Mouse (Mus musculus): ENCODE data around the gene Olfr1167. TPM values are rescaled to one million over a fixed set of nuclear protein-coding genes. Genes with fewer than 3 reads are reported as not detected.
"Not testable (repeated sequence)": the region's sequence is repeated elsewhere in the genome, so short reads cannot be mapped to it uniquely, and the experiment has no call there.

The Olfr1167 gene
- total RNA-seq (2021) = not detected

DNA sequence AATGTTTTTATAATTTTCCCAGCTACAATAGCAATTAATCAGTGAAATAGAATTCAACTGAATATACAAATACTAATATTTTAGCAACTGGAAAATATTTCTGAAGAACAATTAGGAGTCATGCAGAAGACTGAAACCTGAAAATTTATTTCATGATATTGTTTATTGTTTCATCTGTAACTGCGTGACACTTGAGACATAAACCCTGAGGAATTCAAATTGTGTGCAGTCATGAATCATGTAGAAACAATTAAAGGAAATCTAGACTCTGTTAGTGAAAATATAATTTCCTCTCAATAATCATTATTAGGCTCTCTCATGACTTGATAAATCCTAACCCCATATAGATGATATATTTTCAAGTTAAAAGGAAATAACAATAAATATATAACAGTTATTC is at the start of gene Olfr1167:
Olfr1167 (minus strand) TSS at position 101 of the 400 bp plus-strand sequence.
- DNase-seq = not testable (repeated sequence)

DNA sequence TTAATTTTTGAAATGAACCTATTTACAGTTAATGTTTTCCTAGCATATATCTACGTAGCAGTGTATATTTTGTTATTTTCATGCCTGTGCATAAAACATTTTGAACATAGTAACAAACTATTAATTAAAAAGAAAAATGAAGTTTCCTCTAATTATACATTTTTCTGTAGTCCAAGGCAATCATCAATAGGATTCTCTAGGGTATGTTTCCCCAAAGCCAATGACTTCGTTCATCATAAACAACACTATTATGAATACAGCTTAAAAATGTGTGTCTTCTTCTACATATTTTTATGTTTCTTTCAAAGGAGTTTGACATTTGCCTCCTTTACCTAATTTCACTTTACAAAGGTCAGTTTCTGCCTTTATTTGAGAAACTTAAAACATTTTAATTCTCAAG is 26.6 kb upstream of the Olfr1167 start, which contains the start of gene Olfr1168:
Olfr1168 (plus strand) TSS at position 301 of the 400 bp plus-strand sequence.
- no peak for DNase-seq
- intact Hi-C loops (cut with DNase I) = no loop called here

More for the DNA sequence above, at the start of gene Olfr1167:
- intact Hi-C loops (cut with DNase I) = not testable (repeated sequence)

DNA sequence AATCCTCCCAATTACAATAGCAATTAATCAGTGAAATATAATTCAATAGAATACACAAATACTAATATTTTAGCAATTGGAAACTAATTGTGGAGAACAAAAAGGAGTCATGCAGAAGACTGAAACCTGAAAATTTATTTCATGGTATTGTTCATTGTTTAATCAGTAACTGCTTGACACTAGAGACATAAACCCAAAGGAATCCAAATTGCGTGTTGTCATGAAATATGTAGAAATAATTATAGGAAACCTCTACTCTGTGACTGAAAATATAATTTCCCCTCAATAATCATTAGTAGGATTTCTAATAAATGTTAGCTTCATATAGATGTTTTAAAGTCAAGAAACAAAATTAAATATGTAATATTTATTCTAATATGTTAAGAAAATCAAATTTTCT is 26.8 kb downstream of the Olfr1167 start, which contains the start of gene Olfr1166:
Olfr1166 (minus strand) TSS at position 101 of the 400 bp plus-strand sequence.
- DNase-seq = no peak
- intact Hi-C loops (cut with DNase I) = no loop called here

Other genes with a start within 250 kb of the Olfr1167 start
- not detected for gene Olfr1155, start 210.1 kb downstream of the Olfr1167 start, total RNA-seq (2021)
- gene Olfr1156, start 202.1 kb downstream of the Olfr1167 start, total RNA-seq (2021) = under 1 TPM in 1 of 2 experiments, not detected in 1; 0.14 TPM
- not detected for gene Olfr1157, start 186.9 kb downstream of the Olfr1167 start, total RNA-seq (2021)
- not detected for gene Olfr74, start 180.5 kb downstream of the Olfr1167 start, total RNA-seq (2021)
- not detected for gene Olfr1158, start 165.1 kb downstream of the Olfr1167 start, total RNA-seq (2021)
- gene Olfr1160, start 146.9 kb downstream of the Olfr1167 start, total RNA-seq (2021) = not detected
- not detected for gene Olfr1161, start 132.4 kb downstream of the Olfr1167 start, total RNA-seq (2021)
- gene Olfr73, start 117.5 kb downstream of the Olfr1167 start, total RNA-seq (2021) = not detected
- not detected for gene Olfr1162, start 104.1 kb downstream of the Olfr1167 start, total RNA-seq (2021)
- gene Olfr1163, start 83.4 kb downstream of the Olfr1167 start, total RNA-seq (2021) = not detected
- gene Olfr1164, start 61.2 kb downstream of the Olfr1167 start, total RNA-seq (2021) = not detected
- not detected for gene Olfr1166, start 26.9 kb downstream of the Olfr1167 start, total RNA-seq (2021)
- gene Olfr1168, start 26.7 kb upstream of the Olfr1167 start, total RNA-seq (2021) = not detected
- not detected for gene Olfr1170, start 73.1 kb upstream of the Olfr1167 start, total RNA-seq (2021)
- under 1 TPM in 1 of 2 experiments, not detected in 1; 0.08 TPM for gene Olfr1173, start 124.7 kb upstream of the Olfr1167 start, total RNA-seq (2021)
- gene Olfr1174-ps, start 159.9 kb upstream of the Olfr1167 start, total RNA-seq (2021) = not detected
- not detected for gene Olfr1175-ps, start 172.0 kb upstream of the Olfr1167 start, total RNA-seq (2021)
- not detected for gene Olfr1176, start 181.5 kb upstream of the Olfr1167 start, total RNA-seq (2021)
- gene Olfr1177-ps, start 191.3 kb upstream of the Olfr1167 start, total RNA-seq (2021) = not detected
- not detected for gene Olfr1178, start 231.9 kb upstream of the Olfr1167 start, total RNA-seq (2021)

All from left cerebral cortex, postnatal 4 days (tissue).